Mouse (Mus musculus): ENCODE results near the gene Prpf18. TPM values are rescaled to one million over a fixed set of nuclear protein-coding genes. Genes with fewer than 3 reads are reported as not detected.
"Not testable (repeated sequence)": the region's sequence is repeated elsewhere in the genome, so short reads cannot be mapped to it uniquely, and the experiment has no call there.

The Prpf18 gene
- total RNA-seq (2021): 10 to 100 TPM; 30.0 to 31.5 TPM
- long read RNA-seq, experiment 1, transcript Prpf18-201 (10 exons, 3,522 nt): major isoform, 23 of 30 reads
- long read RNA-seq, experiment 1, partial matches to known transcripts: 0 of 30 reads
- long read RNA-seq, experiment 1, other reads (novel, unspliced or antisense): 7 of 30 reads
- long read RNA-seq, experiment 2, transcript Prpf18-201 (10 exons, 3,522 nt): major isoform, 37 of 44 reads
- long read RNA-seq, experiment 2, partial matches to known transcripts: 1 of 44 reads
- long read RNA-seq, experiment 2, other reads (novel, unspliced or antisense): 6 of 44 reads

DNA sequence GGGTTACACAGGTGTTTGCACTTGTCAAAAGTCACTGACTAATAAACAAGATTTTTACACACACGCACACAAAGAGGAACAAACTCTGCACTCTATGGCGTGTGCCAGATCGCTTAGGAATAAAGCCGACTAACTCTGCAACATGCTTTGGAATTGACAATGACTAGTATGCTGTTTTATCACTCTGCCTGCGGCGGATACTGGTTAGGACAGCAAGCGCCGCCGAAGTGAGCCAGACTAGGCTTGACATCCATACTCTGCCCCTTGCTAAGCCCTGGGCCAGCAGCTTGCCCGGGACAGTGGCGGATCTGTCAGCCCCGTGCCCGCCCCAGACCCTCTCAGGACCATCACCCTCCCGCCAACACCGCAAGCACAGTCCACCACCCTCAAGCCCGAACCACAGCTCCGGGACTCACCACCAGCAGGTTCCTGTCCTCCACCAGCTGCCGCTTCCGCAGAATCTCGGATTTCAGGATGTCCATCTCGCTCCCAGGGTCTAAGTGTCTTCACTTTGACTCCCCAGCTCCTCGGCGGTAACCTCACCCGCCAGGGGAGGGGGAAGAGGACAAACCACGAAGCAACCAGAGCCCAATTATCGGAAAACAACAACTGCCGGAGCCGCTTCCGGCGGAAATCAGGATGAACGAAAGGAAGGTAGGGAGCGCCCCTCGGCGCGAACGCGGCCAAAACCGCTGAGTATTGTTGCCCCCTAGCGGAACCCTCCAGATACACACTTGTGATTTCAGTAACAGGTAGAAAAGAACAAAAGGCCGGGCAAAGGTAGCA, at the start of gene Prpf18:
Prpf18 (minus strand) TSS at position 614 of the 786 bp plus-strand sequence.
- intact Hi-C loops (cut with DNase I): loop anchor here (2.0 to 5.0 kb wide), 3 partner anchors 39 to 213 kb away; no protein-coding TSS in a partner anchor
- peak; percentile 86 to 92 for DNase-seq

DNA sequence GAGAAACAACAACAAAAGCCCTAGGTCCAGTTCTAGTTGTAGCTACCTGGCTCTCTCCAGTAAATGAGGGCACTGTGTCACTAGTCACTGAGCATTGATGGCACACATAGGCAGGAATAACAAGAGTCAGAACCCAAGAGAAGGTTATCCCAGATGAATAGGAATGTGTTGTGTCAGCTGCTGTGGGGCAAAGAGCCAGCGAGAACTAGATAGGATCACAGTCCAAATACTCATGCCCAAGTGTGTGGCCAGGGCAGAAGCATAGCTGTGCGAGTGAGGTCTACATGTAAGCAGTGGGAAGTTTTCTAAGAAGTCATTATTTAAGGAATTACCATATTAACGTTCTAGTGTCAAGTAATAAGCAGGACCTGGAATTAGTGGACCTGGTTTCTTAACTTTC, 28.0 kb upstream of the Prpf18 start:
- DNase-seq: peak in 1 of 2 experiments; percentile 9
- intact Hi-C loops (cut with DNase I): no loop called here

DNA sequence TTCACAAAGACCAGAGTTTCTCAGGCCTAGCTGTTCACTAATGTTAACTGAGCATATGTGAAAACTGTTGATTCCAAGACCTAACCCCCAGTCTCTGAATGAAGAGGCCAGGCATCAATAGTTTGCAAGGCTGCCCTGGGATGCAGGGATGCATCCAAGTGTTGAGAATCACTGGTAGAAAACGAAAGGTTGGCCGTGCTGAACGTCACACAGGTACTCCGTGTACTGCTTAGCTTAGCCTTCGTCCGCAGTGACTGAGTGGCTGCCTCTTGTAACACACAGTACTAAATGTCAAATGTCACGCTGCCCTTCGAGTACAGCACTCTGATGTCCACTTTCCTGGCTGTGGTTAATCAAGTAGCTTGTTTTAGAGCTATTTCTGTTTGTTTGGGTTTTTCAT, 19.7 kb upstream of the Prpf18 start:
- DNase-seq: no peak
- intact Hi-C loops (cut with DNase I): no loop called here

DNA sequence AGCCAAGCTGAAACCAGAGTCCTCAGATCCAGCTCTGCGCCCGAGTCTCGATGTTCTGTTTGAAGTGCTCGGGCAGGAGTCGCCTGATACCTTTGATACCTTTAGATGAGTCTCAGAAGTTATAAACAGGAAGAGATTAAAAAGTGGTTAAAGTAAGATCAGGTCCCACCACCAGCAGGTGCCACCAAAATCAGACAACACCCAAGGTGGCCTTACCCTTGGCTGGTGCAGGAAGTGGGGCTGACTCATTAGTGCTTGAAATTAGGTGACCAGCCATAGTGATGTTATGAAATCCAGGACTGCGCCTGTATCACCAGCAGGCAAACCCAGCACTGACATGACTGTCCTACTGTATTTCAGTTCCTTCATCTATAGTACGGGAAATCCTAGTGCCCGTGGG, 17.8 kb upstream of the Prpf18 start:
- DNase-seq: no peak
- intact Hi-C loops (cut with DNase I): no loop called here

DNA sequence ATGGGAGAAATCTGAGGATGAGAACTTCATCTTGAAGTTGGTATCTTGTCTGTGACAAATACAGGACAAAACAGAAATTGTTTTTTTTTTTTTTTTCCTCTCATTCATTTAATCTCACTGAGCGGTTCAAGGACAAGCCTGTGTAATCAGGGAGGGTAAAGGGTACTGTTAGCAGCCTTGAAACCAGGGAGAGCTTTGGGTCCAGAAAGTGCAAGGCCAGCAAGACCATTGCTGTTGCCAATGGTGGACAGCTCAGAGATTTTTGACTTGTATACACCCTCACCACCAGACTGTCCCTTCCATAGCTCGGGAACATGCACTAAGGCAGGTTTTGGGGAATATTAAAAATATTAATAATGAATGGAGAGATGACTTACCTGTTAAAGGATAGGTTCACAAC, 16.7 kb upstream of the Prpf18 start:
- no peak for DNase-seq
- intact Hi-C loops (cut with DNase I): no loop called here

DNA sequence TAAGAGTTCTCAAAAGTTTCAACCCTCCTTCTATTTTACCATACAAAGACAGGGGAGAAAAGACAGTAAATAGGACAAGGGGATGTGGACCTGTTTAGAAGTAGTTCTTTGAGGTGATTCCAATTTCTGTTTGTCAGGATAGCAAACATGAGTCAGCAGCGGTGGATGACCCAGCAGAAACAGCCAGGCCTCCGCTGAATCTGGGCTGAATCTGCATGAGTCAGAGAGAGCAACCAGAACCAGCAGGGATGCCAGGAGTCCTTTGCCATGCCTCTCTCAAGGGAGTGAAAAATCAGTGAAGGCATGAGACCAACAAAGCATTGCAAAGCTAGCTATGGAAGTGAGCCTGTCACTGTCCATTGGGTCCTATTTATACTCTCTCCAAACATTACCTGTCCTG, 8.8 kb upstream of the Prpf18 start:
- intact Hi-C loops (cut with DNase I): no loop called here
- no peak for DNase-seq

DNA sequence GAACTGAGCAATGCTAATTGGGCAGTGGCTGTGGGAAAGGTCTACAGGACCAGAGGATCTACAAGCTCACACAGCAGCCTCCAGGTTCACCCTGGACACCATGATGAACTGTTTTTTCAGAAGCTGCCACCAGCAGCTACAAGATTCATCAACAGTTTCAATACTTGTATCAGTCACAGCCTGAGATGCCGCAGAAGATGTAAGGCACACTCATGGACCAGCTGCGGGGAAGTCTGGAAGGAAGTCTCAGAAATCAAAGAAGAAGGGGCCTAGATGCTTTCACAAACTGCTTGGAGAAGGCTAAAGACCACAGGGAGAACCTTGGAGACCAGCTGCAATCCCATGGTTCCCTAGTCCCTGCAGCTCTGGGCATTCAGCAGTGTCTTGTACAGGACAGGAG, 2.3 kb downstream of the Prpf18 start:
- no peak for DNase-seq
- intact Hi-C loops (cut with DNase I): loop anchor here (5.0 kb wide), 1 partner anchor 37 kb away; no protein-coding TSS in a partner anchor

DNA sequence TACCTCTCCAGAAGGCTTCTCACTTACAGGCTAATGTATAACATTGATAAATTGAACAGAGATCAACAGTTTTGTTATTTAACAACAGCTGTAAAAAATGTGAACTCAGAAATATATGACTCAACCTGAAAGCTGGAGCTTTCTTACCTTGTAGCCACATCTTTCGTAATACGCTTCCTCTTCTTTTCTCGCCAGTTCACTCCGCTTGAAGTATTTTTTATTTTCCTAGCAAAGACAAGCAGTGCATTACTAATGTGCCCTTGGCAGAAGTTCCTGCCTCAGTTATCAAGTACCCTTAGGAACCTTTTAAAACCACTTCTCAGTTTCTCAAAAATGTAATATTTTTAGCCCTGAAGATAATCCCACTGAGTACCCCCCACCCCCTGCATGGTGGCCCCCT, 3.8 kb downstream of the Prpf18 start:
- intact Hi-C loops (cut with DNase I): no loop called here
- no peak for DNase-seq

DNA sequence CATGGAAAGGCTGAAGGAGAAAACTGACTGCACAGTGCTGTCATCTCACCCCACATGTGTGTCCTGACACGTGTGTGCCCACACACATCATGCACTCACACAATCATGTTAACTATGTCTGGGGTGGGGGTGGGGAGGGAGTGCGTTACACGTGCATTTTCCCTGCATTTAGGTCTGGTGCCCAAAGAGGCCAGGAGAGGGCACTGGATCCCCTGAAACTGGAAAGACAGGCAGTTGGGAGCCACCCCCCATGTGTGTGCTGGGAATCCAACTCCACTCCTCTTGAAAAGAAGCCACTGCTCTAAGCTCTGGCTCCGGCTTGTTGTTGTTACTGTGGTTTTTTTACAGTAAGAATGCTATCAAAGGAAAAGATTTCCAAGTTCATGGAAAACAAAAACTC, 6.8 kb downstream of the Prpf18 start:
- intact Hi-C loops (cut with DNase I): no loop called here
- no peak for DNase-seq

DNA sequence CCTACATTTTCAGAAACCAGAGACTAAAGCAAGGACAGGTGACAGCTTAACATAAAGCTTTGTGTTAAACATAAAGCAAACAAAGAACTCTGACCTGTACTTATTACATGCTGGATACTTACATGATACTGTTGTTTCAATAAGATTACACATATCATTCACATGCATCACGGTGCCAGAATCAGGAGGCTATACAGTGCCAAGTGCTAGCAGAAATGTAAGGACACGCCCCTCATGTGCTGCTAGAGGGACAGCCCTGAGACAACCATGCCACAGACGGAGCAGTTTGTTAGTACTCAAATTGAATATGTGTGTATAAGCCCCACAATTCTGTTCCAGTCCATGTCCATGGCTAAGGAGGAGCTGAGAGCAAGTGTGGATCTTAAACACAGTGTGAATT, 13.7 kb downstream of the Prpf18 start:
- intact Hi-C loops (cut with DNase I): loop anchor here (5.0 kb wide), 1 partner anchor 141 kb away; no protein-coding TSS in a partner anchor

DNA sequence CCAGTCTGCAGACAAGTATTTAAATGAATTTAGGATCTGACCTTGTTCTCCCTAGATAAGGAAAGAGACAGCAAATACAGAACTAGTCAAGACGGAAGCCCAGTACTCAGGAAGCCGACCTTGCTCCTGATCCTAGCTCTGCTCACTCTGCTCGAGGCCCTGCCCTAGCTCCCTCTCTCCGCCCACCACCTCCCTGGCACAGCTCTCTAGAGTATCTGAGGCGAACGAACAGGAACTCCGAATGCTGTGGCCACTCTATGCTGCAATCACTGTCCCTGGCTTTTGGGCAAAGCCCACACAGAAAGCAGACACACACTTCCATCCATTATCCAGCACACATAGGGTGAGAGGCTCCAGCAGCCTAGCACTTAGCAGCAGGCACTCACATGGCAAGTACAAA, 15.3 kb downstream of the Prpf18 start:
- intact Hi-C loops (cut with DNase I): loop anchor here (5.0 kb wide), 1 partner anchor 139 kb away; no protein-coding TSS in a partner anchor
- DNase-seq: no peak

More for the DNA sequence above, 13.7 kb downstream of the Prpf18 start:
- no peak for DNase-seq

DNA sequence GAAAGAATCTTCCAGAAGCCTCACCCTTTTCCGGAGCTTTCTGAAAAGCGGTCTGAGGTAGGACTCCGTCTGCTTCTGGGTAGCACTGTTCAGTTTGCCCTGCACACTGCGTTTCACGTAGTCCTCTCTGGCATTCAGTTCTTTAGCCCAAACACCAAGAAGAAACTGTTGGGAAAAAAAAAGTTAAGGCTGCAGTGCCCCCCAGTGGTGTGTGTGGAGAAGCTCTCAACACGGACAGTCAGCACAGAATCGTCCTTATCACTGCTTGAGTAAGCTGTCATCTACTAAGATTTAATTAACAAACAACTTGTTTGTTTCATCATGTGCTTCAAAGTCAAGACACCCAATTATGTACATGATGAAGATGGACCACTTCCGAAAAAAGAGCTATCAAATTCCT, 16.1 kb downstream of the Prpf18 start:
- no peak for DNase-seq
- intact Hi-C loops (cut with DNase I): loop anchor here (5.0 kb wide), 1 partner anchor 139 kb away; no protein-coding TSS in a partner anchor

DNA sequence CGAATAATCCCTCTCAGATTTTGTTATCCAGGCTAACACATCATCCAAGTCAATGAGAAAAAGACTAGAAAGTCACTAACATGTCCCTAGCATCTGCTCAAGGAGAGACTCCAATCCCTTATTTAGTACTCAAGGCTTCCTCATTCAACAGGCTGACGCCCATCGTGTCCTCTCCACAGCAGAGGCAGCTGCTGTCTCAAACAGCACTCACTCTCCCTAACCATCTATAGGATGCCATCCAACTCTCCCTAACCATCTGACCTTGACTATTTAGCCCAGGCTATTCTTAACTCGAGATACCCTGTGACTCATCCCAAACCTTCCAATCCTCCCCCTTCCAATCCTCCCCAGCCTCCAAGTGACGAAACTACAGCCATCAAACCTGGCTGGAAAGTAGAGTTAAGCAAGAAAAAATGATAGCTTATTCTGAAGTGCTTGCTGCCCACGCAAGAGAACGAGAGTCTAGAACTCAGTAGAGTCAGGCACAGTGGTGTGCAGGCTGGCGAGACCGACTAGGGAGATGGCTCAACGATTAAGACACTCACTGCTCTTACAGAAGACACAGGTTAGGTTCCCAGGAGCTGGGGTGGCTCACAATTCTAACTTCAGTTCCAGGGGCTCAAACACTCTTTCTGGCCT, 21.6 kb downstream of the Prpf18 start:
- no peak for DNase-seq
- intact Hi-C loops (cut with DNase I): no loop called here

DNA sequence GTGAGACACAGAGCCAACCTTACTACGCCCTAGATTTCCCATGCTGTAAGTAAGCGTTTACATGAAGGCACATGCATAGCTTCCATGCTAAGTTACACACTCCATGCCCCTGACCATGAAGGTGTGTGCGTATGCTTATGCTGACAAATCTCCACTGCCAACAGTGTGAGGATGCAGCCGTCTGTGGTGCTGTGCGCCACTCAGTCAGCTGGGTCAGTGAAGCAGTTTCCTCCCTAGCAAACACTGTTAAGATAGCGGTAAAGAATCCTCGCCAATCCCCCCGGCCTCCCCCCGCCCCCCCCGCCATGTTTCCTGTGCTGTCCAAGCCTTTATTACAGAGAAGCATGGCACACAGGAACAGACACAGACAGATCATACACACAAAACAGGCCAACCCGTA, 22.4 kb downstream of the Prpf18 start:
- intact Hi-C loops (cut with DNase I): no loop called here
- DNase-seq: no peak

DNA sequence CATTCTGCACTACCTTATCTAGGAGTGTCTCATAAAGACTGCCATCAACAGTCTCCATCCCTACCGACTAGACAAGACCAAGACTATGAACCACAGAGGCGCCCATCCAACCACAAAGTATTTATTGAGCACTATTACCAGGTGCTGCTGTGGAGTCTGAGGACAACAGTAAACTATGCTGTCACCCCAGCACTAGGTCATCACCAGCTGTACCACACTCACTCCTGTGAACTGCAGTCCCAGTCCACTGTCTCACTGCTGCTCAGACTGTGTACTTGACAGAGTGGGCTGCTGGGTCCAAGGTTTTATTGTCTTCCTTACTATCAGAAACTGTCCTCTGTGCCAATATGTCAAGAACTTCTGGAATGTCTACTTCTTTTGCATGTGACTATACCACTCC, 23.0 kb downstream of the Prpf18 start:
- intact Hi-C loops (cut with DNase I): no loop called here
- no peak for DNase-seq

DNA sequence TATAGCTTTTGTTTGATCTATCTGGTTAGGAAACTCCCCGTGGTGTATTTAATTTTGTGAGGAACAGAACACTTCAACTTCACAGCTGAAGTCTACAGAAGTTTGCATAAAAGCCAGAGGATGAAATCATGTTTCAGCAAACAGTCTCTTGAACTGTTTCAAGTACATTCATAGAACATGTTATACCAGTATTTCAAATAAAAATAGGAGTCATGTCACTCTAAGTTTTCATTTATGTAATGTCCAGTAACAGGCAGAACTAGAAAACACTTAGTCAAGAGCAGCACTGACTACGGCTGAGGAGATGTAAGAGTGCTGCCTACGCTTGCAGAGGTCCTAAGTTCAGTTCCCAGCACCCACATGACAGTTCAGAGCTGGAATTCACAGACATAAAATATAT, 25.0 kb downstream of the Prpf18 start:
- intact Hi-C loops (cut with DNase I): no loop called here
- DNase-seq: no peak

DNA sequence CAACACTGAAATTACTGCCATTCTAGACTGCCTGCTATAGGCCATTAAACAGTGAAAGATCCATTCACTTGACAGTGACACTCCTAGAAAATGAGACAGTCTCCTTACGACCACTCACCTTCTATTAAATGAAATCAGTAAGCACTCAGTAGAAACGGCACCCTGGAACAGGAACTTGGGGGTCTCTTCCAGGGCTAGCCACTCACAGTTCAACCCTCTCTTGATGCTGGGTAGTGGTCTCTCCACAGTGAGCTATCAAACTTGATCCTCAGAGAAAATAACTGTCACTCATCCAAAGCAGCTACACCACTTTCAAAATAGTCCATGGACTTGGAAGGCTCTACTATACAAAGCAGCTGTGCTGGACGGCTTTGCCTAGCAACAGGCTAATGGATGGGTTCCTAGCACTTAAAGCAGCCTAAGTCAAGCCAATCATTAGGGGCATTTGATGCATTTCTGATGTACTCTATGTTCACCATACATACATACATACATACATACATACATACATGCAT, 30.4 kb downstream of the Prpf18 start:
- DNase-seq: peak in 1 of 2 experiments; percentile 36
- intact Hi-C loops (cut with DNase I): no loop called here

DNA sequence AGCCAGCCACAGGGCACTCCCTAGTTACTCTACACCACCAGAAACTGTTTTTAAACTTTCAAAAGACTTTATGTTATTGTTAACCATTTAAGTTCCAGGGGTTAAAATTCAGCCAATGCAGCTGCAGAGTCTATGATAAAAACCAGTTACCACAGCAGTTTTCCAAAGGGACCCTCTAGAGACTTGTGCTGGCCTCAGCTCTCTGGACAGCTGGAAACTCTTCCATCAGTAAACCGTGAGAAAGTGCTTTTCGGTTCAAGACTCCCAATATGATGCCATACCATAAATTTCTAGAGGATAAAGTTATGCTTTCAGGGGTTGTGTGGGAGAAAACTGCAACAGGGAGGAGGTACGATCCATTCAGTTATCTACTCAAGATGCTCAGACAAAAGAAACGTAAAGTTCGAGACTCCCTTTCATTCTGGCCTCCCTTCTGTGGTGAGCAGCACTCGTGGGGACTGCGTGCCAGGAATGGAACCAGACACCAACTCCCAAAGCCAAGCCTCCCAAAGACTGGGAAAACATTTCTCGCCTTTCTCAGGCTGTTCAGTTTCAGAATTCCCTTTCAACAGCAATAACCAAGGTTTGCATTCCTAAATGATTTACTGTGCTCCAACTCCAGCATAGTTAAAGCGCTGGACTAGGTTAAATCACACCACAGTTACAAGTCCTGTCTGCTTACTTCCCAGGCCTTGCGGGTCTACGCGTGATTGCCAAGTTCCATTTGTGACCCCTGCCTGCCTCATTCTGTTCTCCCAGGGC, 31.1 kb downstream of the Prpf18 start:
- peak; percentile 56 to 65 for DNase-seq
- intact Hi-C loops (cut with DNase I): no loop called here

DNA sequence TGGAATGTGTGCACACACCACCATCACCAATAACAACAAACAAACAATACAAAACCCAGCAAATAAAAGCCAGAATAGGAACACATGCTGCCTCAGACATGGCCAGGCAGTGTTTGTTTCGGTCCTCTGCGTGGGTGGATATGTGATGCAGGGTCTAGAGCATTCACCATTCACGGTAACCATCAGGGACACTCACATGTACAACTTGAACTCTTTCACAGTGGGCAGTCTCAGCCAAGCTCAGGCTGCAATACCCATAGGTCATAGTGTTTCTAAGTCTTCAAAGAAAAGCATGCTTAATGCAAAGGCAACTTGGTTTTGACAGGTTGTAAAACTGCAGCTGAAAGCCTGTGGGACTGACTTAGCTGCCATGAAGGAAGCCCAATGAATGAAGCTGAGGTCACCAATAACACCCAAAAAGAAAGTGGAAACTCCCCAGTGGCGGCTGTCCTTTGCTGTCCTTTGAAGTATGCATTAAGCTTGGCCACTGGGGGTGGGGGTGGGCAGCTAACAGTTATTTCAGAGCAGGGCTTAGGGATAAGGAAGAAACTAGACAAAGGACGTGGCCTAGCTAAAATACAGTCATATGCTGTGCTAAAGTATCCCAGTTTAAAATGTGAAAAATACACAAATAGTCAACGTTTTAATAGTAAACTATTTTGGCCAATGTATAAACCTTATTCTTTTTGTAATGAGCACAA, 31.9 kb downstream of the Prpf18 start:
- intact Hi-C loops (cut with DNase I): no loop called here
- DNase-seq: no peak

DNA sequence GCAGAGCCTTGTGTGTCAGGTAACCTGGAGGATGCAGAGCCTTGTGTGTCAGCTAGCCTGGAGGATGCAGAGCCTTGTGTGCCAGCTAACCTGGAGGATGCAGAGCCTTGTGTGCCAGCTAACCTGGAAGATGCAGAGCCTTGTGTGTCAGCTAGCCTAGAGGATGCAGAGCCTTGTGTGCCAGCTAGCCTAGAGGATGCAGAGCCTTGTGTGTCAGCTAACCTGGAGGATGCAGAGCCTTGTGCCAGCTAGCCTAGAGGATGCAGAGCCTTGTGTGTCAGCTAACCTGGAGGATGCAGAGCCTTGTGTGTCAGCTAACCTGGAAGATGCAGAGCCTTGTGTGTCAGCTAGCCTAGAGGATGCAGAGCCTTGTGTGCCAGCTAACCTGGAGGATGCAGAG, 32.8 kb downstream of the Prpf18 start:
- DNase-seq; intact Hi-C loops (cut with DNase I): not testable (repeated sequence)
